Mouse (Mus musculus) lung, adult 2 months (tissue): ENCODE data around the gene Gpr162. TPM values are rescaled to one million over a fixed set of nuclear protein-coding genes. Genes with fewer than 3 reads are reported as not detected.
"Not testable (repeated sequence)": the region's sequence is repeated elsewhere in the genome, so short reads cannot be mapped to it uniquely, and the experiment has no call there.

ENCODE experiments used
- DNase-seq: peaks from one replicate; pipeline ENCODE4 v3.0.0; 2022
- H3K4me1 ChIP-seq: fragments of 200-500 bp; 2 replicates; pipeline ENCODE4 v1.6.1; 2011; ENCODE audit warnings: low read length; ENCODE audit not compliant: control insufficient read depth, insufficient read depth
- H3K4me3 ChIP-seq: fragments of 200-500 bp; replicated peaks from 2 replicates; pipeline ENCODE3; 2011; ENCODE audit warnings: low read depth, mild to moderate bottlenecking, control low read depth, low read length; ENCODE audit errors: extremely low read depth
- CTCF ChIP-seq: fragments of 200-500 bp; IDR thresholded peaks from 2 replicates; pipeline ENCODE4 v1.5.1; 2011; ENCODE audit warnings: mild to moderate bottlenecking, low read length, control low read depth; ENCODE audit not compliant: insufficient read depth
- POLR2A ChIP-seq: fragments of 200-500 bp; IDR thresholded peaks from 2 replicates; pipeline ENCODE4 v1.6.1; 2011; ENCODE audit warnings: low read depth, mild to moderate bottlenecking, control low read depth, low read length, borderline replicate concordance; ENCODE audit errors: extremely low read depth
- WGBS: fragments of 180-500 bp; shearing (Covaris S2); methylation state at CpG from one replicate; pipeline ENCODE4 v1.1.7; 2018; 5-methylcytosine and 5-hydroxymethylcytosine counted together
- polyA plus RNA-seq: library from polyadenylated mRNA; depleted of rRNA; stranded (reverse); fragments of >200 nt; gene quantifications from 2 replicates; pipeline ENCODE4 v1.2.3, GENCODE M21; 2012

Gpr162 gene
- polyA plus RNA-seq, 1 experiment: 0.27 TPM

DNA sequence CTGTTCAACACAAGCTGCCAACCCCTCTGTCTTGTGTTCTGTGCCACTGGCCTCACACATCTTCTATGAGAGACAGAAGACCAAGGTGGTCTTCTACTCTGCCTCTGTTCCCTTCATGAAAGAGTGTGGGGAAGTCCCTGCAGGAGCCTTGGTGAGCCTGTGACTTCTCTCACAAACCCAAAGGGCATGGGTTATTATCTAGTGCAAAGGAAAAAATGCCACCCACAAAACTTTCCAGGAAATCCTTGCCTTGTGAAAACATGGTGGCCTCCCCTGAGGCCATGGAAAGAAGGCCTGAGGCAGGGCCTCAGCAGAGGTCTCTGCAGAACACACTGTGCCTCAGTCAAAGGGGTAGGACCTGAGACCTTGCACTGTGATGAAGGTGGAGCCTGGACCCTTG, 38.1 kb upstream of the Gpr162 start:
- H3K4me3 ChIP-seq: no peak overlapping the region
- H3K4me1 ChIP-seq: peaks cover 3% of the 10 kb centered on the region
- DNase-seq: no peak
- no peak for TF ChIP-seq POLR2A
- TF ChIP-seq CTCF: no peak

DNA sequence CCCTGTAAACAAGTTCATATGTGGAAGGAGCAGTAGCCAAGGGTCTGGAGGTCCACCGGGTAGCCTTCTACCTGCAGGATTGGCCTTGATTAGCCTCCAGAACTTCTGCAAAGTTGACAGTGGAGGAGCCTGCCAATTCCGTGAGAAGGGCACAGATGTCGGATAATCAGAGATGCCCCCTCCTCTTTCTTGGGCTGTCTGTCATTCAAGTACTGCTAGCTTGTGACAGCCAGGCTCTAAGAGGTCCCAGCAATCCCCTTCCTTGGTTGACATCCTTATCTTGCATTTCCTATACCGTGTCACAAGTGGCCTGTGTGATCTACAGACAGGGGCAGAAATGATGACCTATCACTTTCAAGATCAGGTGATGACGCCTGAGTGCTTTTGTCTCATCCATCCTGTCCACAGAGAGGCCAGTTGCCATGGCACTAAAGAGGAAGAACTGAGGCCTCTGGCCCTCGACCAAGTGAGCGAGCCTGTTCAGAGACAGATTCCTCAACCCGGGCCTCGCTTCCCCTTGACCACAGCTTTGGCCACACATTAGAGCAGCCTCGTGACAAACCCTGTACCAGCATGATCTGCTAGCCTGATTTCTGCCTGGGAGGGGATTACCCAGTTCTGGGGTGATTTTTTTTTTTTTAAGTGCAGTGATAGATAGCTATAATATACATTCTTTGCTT, 37.2 kb upstream of the Gpr162 start:
- H3K4me3 ChIP-seq: no peak overlapping the region
- TF ChIP-seq POLR2A (no peak), CTCF (no peak)
- no peak for DNase-seq
- WGBS: 41% methylated on average over 10 of the region's 10 CpGs
- H3K4me1 ChIP-seq: peaks cover 3% of the 10 kb centered on the region

DNA sequence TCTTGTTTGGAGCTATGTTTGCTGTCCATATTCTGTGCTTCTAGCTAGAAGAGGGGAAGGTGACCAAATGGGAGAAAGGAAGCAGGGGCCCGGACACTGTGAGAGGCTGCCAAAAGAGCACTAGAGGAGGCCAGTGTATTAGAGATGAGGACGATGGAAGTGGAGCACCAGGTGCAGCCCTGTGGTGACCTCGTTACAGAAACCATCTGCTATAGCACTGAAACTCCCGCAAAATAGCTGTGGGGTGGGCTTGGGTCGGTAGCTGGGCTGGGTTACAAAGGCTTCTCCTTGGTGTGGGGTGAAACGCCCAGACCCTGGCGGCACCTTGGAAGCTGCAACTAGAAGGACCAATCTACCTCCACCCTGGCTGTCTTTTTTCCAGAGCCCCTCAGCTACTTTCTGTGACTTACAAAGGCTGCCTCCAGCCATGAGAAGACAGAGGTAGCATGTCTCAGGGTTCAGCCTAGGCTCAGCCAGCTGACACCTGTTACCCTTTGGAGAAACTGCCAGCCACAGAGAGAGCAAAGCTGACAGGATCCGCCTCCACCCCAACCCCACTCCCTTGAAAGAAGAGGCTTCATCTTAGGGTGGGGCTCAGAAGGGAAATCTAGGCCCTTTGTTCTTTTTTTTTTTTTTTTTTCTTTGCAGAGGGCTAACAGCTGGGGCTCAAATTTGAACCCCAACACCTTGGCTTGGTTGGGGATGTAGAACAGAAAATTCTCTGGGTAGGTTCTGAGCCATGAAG, 36.4 kb upstream of the Gpr162 start:
- TF ChIP-seq POLR2A: no peak
- no peak for TF ChIP-seq CTCF
- no peak for DNase-seq
- Histone ChIP-seq H3K4me3 (no peak overlapping the region), H3K4me1 (peaks cover 3% of the 10 kb centered on the region)
- WGBS: 61% methylated on average over 8 of the region's 8 CpGs

DNA sequence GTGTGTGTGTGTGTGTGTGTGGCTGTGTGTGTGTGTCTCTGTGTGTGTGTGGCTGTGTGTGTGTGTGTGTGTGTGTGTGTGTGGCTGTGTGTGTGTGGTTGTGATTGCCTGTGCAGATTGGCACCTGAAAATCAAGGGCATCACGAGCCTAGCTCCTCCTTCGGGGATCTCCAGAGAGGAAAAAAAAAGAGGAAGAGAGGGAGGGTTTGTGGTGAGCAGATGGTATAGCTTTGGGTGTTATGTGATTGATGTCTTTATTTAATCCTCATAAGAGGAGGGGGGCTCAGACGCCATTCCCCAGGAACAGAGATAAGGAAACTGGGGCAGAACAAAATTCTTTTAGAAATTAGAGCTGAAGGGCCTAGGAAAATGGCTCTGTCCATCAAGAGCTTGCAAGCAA, 34.6 kb upstream of the Gpr162 start:
- no peak overlapping the region for H3K4me3 ChIP-seq
- H3K4me1 ChIP-seq: no peaks in the 10 kb centered on the region
- no peak for DNase-seq
- 26% methylated on average over 3 of the region's 3 CpGs for WGBS
- no peak for TF ChIP-seq CTCF
- no peak for TF ChIP-seq POLR2A

GRCm38 (mm10) chr6:124894113-124894512, 30.3 kb upstream of the Gpr162 start:
- not testable (repeated sequence) for H3K4me1 ChIP-seq, H3K4me3 ChIP-seq, DNase-seq
- WGBS: 80% methylated on average over 2 of the region's 2 CpGs

- TF ChIP-seq CTCF (no peak), POLR2A (no peak)
- H3K4me1 ChIP-seq: no peaks in the 10 kb centered on the region
- H3K4me3 ChIP-seq: no peak overlapping the region
- DNase-seq: no peak
- WGBS: 48% methylated on average over 6 of the region's 6 CpGs
Observed at GRCm38 (mm10) chr6:124890997-124891396, 27.2 kb upstream of the Gpr162 start.

GRCm38 (mm10) chr6:124888555-124889125, 24.9 kb upstream of the Gpr162 start:
- no peak for DNase-seq
- TF ChIP-seq CTCF (no peak), POLR2A (no peak)
- Histone ChIP-seq H3K4me3 (no peak overlapping the region), H3K4me1 (no peaks in the 10 kb centered on the region)
- 87% methylated on average over 6 of the region's 6 CpGs for WGBS

- Histone ChIP-seq H3K4me1 (no peaks in the 10 kb centered on the region), H3K4me3 (no peak within 1 kb of the TSS)
- TF ChIP-seq POLR2A: no peak
- no peak for TF ChIP-seq CTCF
- WGBS: 69% methylated on average over 9 of the region's 9 CpGs
- no peak for DNase-seq
Observed at GRCm38 (mm10) chr6:124887986-124888385, 24.2 kb upstream of the Gpr162 start, which contains the start of gene Cd4. Gene Cd4 (minus strand): TSS chr6:124888221.

DNA sequence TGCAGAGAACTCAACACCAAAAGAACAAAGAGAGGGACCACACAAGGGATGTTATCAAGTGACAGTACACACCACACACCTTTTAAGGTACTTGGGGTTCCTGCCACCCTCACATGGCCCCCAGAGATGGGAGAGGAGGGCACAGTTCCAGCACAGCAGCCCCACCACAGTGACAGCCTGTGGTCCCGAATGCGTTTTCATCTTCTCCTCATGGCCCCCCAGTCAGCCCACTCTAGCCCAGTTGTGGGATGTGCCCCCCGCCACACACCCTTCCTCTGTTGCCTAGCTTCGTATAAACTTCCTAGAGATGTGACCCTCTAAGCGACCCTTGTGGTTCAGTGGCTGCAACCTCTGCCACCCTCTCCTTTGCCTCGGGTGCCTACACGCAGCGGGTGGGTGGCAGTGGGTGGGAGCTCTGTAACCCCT, 22.2 kb upstream of the Gpr162 start:
- Histone ChIP-seq H3K4me1 (no peaks in the 10 kb centered on the region), H3K4me3 (no peak overlapping the region)
- TF ChIP-seq CTCF: no peak
- TF ChIP-seq POLR2A: no peak
- WGBS: 74% methylated on average over 8 of the region's 8 CpGs
- DNase-seq: no peak
